Mouse (Mus musculus) adipose tissue, adult 10 weeks (tissue): Measurements from ENCODE around the gene Zfp668. TPM values are rescaled to one million over a fixed set of nuclear protein-coding genes. Genes with fewer than 3 reads are reported as not detected.

Source experiments
- polyA plus RNA-seq: library from polyadenylated mRNA; stranded (reverse); fragments of 350-450 nt; fragmentation: Illumina TruSeq; extraction: RNeasy Lipid Tissue Mini Kit (QIAGEN cat#74804); gene quantifications from one replicate; pipeline ENCODE4 v1.2.3, GENCODE M21; 2014; ENCODE audit warnings: low read depth, low replicate concordance

Gene Zfp668
- 4.7 TPM for polyA plus RNA-seq

DNA sequence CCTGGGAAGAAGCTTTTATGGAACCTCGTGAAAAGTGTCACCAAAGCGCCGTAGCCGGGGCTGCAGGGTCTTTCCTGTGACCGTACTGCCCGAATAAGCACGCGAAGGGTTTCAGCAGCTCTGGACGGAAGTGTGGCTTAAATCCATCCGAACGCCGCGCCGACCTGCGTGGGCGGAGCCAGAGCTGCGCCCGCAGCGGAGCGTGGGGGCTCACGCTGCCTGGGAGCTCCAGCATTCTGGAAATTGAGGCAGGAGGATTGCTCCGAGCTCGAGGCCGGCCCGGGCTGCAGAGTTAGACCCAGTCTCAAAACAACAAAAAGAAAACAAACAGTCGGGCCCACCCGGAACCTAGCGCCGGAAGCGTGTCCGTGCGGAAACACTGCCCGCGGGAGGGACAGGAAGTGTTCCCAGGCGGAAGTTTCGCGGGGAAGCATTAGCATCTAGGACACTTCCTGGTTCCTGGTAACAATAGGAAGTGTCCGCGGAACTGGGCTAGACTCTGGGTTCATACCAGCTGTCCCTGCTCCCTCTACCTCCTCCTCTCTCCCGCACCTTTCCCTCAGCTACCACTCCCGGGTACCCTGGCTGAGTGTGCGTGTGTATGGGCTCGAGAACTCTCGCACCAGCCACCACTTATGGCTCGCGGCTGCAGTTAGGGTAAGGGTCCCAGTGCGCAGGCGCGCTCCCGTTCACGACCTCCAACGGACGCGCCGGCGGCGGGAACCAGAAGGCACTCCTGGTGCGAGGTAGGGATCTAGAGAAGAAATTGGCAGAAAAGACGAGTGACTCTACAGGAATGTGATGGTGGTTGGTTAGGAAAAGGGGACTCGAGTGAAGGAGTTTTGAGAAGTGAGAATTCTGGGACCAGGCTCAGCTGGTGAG lies at the start of gene Zfp668:
Gene Zfp668, minus strand, starts transcription at position 362 of the 882 bp plus-strand sequence.

DNA sequence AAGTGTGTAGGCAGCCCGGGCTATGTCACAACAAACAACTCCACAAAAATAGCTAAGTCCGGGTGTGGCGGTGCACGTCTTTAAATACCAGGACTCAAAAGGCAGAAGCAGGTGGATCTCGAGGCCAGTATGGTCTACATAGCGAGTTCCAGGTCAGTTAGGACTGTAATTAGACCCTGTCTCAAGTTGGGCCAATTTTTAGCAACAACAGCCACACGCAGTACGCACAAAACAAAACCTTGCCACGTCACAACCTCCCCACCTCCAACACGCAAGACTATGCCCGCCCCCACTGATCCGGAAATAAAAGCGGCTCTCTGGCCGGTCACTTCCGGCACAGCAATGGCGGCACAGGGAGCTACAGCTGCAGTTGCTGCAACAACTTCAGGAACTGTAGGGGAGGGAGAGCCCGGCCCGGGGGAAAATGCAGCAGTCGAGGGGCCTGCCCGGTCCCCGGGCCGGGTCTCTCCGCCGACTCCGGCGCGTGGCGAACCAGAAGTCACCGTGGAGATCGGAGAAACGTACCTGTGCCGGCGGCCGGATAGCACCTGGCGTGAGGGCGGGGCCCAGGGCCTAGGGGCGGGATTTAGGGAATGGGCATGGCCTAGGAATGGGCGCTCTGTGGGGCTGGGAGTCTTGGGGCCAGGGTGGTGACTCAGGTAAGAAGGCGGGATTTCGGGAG lies 35.7 kb upstream of the Zfp668 start, which contains the start of gene Kat8:
Gene Kat8, plus strand, starts transcription at position 327 of the 682 bp plus-strand sequence.

DNA sequence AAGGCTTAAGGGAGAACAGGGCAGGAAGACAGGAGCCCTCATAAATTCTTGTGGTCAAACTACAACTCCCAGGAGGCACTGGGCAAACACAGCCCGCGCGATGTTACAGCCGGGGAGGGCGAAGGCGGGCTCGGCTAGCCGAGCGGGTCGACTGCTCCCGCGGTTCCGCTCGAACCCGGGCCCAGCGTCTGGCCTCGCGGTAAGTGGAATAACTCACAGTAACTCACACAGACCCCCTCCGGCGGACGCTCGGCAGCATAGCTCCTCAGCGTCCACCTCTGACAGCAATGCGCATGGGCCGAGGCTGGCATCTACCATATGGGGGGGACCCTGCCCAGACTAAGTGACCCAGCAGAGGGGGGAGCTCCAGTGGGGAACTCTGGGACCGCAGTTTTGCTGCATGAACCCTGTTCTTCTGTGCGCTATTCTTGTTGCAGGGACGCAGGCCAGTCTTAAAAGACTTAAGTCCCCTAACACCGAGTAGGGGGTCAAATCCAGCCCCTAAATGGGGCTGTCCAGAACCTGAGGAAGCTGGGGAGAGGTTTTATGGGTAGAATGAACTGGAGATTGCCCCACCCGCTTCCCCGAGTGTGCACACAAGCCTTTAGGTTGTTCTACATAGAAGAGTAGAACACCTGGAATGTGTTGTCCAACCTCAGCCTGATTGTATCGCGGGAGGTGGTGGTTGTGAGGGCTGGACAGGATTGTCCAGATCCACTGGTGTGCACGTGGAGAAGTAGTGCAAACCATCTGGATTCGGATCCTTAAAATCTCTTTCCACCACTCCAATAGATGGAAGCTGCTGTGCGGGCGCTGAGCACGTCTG lies 27.6 kb upstream of the Zfp668 start, which contains the start of gene Bckdk:
Gene Bckdk, plus strand, starts transcription at position 112 of the 826 bp plus-strand sequence.

DNA sequence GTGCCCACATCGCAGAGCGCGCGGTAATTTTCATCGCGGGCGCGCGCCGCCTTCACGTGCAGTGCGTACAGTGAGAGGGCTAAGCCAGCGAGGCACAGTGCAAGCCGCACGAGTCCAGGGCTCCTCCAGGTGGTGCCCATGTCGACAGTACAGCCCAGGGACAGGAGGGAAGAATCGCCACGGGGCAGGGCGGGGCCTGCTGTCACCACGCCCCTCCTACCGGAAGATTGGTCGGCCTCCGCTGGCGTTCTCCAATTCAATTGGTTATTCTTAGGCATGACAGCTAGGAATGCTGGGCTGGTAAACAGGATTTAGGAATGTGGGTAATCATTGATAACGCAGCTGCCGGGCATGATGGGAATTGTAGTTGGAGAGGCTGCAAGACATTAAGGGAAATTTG lies 18.8 kb upstream of the Zfp668 start, which contains the start of the genes Gm21974 and Vkorc1:
Gene Gm21974, minus strand, starts transcription at position 13 of the 400 bp plus-strand sequence.
Gene Vkorc1, minus strand, starts transcription at position 176 of the 400 bp plus-strand sequence.

DNA sequence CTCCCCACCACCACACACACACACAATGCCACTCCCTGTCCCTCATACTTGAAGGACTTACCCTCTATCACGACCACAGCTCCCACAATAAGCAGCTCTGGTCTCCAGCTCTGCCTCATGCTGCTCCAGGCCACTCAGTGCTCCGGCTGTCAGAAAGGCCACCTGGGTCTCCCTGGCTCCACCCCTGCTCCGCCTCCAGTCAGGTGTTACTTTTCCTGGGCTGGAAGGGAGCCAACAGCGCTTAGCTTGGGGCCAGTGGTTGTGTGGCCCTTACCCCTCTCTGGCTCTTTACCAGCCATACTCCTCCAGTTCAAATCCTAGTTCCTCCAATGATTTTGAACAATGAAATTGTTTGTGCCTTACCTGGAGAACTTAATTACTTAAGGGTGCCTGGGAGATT lies 14.2 kb upstream of the Zfp668 start, which contains the start of gene Prss53:
Gene Prss53, minus strand, starts transcription at position 173 of the 400 bp plus-strand sequence.

DNA sequence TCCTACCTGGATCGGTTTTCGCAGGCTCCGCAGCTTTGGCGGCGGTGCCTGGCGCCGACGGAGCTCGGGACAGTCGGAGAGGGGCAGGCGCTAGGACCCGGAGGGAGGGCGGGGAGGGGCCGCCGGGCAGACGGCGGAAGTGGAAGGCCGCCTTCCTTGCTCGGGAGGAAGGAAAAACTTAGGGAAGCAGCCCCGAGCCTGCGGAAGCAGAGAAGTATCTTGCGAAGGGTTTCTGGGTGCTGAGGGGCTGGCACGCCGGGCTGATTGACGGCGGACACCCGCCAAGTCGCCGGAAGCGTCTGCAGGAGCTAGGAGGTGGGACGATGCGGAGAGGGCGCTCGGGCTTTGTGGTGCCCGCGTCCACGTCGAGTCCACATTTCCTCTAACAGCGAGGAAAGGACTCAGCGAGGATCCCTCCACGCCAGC lies 574 bp downstream of the Zfp668 start, which contains the start of gene Zfp646:
Gene Zfp646, plus strand, starts transcription at position 181 of the 426 bp plus-strand sequence.

DNA sequence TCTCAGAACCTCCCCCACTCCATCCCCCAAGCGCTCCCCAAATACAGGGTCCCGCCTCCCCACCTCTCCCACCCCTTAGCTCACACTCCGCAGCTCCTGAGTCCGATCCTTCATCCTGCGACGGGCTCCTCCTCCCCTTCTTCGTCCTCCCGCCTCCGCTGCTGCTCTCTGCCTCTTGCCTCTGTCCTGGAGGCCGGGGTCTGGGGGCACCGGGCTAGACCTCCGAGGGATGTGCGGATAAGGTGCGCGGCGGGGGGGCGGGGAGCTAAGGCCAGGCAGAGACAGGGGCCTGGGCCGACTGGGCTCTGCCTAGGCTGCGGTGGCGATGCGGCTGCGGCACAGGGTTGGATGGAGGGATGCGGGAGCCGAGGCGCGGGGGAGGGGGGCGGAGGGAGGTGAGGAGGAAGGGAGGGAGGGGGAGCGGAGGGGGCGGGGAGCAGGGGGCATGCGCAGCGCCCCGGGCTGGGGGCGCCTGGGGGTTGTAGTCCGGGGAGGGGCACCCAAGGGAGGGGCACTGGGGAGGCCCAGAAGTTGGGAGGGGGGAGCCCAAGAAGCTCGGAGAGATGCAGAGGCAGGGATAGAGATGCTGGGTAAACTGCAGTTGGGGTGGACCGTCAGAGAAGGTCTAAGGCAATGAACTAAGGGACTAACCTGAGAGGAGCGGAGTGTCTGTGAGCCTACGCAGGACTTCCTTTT lies 52.3 kb downstream of the Zfp668 start, which contains the start of the genes Stx4a and Stx1b:
Gene Stx4a, plus strand, starts transcription at position 119 of the 696 bp plus-strand sequence.
Gene Stx1b, minus strand, starts transcription at position 374 of the 696 bp plus-strand sequence.

Other genes starting within 250 kb of the Zfp668 start
- 26.6 TPM for gene Bcl7c, start 167.9 kb downstream of the Zfp668 start, polyA plus RNA-seq
- gene Ctf1, start 164.1 kb downstream of the Zfp668 start, polyA plus RNA-seq = 11.1 TPM
- not detected for gene Ctf2, start 144.7 kb downstream of the Zfp668 start, polyA plus RNA-seq
- gene Fbxl19, start 132.3 kb downstream of the Zfp668 start, polyA plus RNA-seq = 20.0 TPM
- gene Orai3, start 107.0 kb downstream of the Zfp668 start, polyA plus RNA-seq = 28.1 TPM
- gene Setd1a, start 100.2 kb downstream of the Zfp668 start, polyA plus RNA-seq = 21.7 TPM
- gene Gm49388, start 91.2 kb downstream of the Zfp668 start, polyA plus RNA-seq = not detected
- 98.2 TPM for gene Hsd3b7, start 76.2 kb downstream of the Zfp668 start, polyA plus RNA-seq
- gene Stx4a, start 52.5 kb downstream of the Zfp668 start, polyA plus RNA-seq = 96.8 TPM
- 20.3 TPM for gene Stx1b, start 52.3 kb downstream of the Zfp668 start, polyA plus RNA-seq
- 22.6 TPM for gene Zfp646, start 607 bp downstream of the Zfp668 start, polyA plus RNA-seq
- 1.4 TPM for gene Prss53, start 14.1 kb upstream of the Zfp668 start, polyA plus RNA-seq
- not detected for gene Gm21974, start 18.6 kb upstream of the Zfp668 start, polyA plus RNA-seq
- 119 TPM for gene Vkorc1, start 18.8 kb upstream of the Zfp668 start, polyA plus RNA-seq
- gene Bckdk, start 27.3 kb upstream of the Zfp668 start, polyA plus RNA-seq = 67.6 TPM
- 28.2 TPM for gene Kat8, start 35.7 kb upstream of the Zfp668 start, polyA plus RNA-seq
- 46.6 TPM for gene Prss8, start 53.3 kb upstream of the Zfp668 start, polyA plus RNA-seq
- 15.2 TPM for gene Prss36, start 69.9 kb upstream of the Zfp668 start, polyA plus RNA-seq
- gene Fus, start 90.6 kb upstream of the Zfp668 start, polyA plus RNA-seq = 459 TPM
- 32.7 TPM for gene Pycard, start 117.0 kb upstream of the Zfp668 start, polyA plus RNA-seq
- gene Trim72, start 127.1 kb upstream of the Zfp668 start, polyA plus RNA-seq = 0.87 TPM
- 13.7 TPM for gene Itgam, start 185.8 kb upstream of the Zfp668 start, polyA plus RNA-seq
- 0.06 TPM for gene Gm49368, start 185.9 kb upstream of the Zfp668 start, polyA plus RNA-seq